Comparison of ENCODE assay signal across 20 mouse cellular contexts in the genomic region with DNA sequence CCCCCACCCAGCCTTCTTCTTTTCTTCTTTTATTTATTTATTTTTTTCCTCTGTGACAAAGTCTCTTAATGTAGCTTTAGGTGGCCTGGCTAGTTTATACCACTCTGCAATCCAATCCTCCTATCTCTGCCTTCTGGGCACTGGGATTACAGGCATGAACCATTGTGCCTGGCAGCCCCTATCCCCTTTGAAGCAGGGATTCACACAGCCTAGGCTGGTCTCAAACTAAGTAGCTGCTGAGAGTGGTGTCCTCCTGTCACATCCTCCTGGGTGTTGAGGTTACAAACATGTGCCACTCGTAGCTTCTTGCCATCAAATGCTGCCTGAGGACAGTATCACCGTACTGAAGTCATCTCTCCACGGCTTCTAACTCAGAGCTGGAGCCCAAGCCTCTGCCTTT. TPM values are rescaled to one million over a fixed set of nuclear protein-coding genes. Genes with fewer than 3 reads are reported as not detected.
"Had no signal": no experiment of that assay in that cellular context is flagged by ENCODE, and none has a peak within 500 bp of the region (broad histone marks: within the 10 kb centered on the region; RNA-seq: fewer than 3 reads in every experiment).

No protein-coding gene starts in this region.

- H3K9ac ChIP-seq: limb, embryonic 13.5 days; liver, embryonic 12.5 days; liver, embryonic 15.5 days; lung, embryonic 15.5 days; neural tube, embryonic 13.5 days; stomach, embryonic 15.5 days had no signal

- H3K27ac ChIP-seq: kidney, postnatal 0 days; layer of hippocampus, adult 2 months; limb, embryonic 10.5 days; limb, embryonic 13.5 days; liver, embryonic 12.5 days; liver, embryonic 15.5 days; lung, embryonic 15.5 days; neural tube, embryonic 13.5 days; stomach, embryonic 15.5 days had no signal

- H3K9me3 ChIP-seq: limb, embryonic 10.5 days; limb, embryonic 13.5 days; liver, embryonic 12.5 days; liver, embryonic 15.5 days; lung, embryonic 15.5 days; megakaryocyte, embryonic 14.5 days; neural tube, embryonic 13.5 days; stomach, embryonic 15.5 days had no signal

- DNase-seq: kidney, adult 2 months; kidney, postnatal 25 days; liver; lung, adult 18-20 months; lung, postnatal 10 days; lung, postnatal 36 days; right cerebral cortex, postnatal 25 days; spleen, adult 18-20 months; thymus, postnatal 25 days had no signal

- ATAC-seq: liver, embryonic 12.5 days had no signal

- H3K4me3 ChIP-seq: layer of hippocampus, adult 2 months; limb, embryonic 10.5 days; limb, embryonic 13.5 days; liver, embryonic 12.5 days; liver, embryonic 15.5 days; lung, embryonic 15.5 days; megakaryocyte, embryonic 14.5 days; neural tube, embryonic 13.5 days; stomach, embryonic 15.5 days had no signal

- H3K4me2 ChIP-seq: limb, embryonic 13.5 days; liver, embryonic 12.5 days; liver, embryonic 15.5 days; lung, embryonic 15.5 days; neural tube, embryonic 13.5 days; stomach, embryonic 15.5 days had no signal

- H3K27me3 ChIP-seq: limb, embryonic 13.5 days; liver, embryonic 12.5 days; liver, embryonic 15.5 days; lung, embryonic 15.5 days; megakaryocyte, embryonic 14.5 days; neural tube, embryonic 13.5 days; stomach, embryonic 15.5 days had no signal

- H3K4me1 ChIP-seq: limb, embryonic 10.5 days; liver, embryonic 12.5 days; liver, embryonic 15.5 days; lung, embryonic 15.5 days; megakaryocyte, embryonic 14.5 days; stomach, embryonic 15.5 days had no signal

- H3K36me3 ChIP-seq: limb, embryonic 10.5 days; limb, embryonic 13.5 days; liver, embryonic 12.5 days; liver, embryonic 15.5 days; lung, embryonic 15.5 days; neural tube, embryonic 13.5 days; stomach, embryonic 15.5 days had no signal

RNA-seq across cellular contexts. Expression of gene Slc34a2, which starts 41.7 kb away (rescaled TPM):
- total RNA-seq: layer of hippocampus, adult 2 months; layer of hippocampus, postnatal 25 days had no signal
- polyA plus RNA-seq: limb, embryonic 10.5 days; limb, embryonic 13.5 days; liver, embryonic 12.5 days had no signal
